In the genomic region with DNA sequence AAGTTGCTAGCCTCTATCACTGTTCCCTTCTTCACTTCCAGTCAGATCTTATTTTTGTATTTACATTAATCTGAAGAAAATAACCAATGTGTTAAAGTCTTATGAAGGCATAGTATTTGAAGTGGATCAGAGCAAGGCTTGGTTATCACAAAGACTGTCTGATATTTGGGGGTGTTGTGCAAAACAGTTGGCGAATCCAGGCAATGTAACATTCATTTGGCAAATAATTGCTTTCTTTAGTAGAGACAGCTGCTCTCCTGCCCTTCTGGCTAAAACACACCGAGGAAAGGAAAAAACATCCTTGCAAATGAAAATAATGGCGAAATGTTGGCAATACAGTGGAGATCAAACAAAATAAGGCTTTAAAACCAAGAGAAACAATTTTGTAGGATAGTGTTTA, we compare ENCODE assay signal across 17 mouse cellular contexts.
A peak's percentile ranks its signal among the peaks of the same experiment; 100 is the strongest.
DNase-seq lines count a peak whose midpoint lies in the region; ATAC-seq and TF ChIP-seq lines count a peak whose summit lies in the region.
"Had no signal": no experiment of that assay in that cellular context is flagged by ENCODE, and none has a peak within 500 bp of the region (broad histone marks: within the 10 kb centered on the region; RNA-seq: fewer than 3 reads in every experiment).

No protein-coding gene starts in this region.

- H3K9ac ChIP-seq in forebrain, embryonic 14.5 days (ENCODE audit: low read length) = no peak overlapping the region
- no peak overlapping the region for H3K9ac ChIP-seq in forebrain, embryonic 11.5 days (ENCODE audit: low read length)
- H3K9ac ChIP-seq: heart, embryonic 13.5 days had no signal

- H3K36me3 ChIP-seq in forebrain, embryonic 14.5 days (ENCODE audit: control insufficient read depth, insufficient read depth, low read length) = no peaks in the 10 kb centered on the region
- H3K36me3 ChIP-seq in forebrain, embryonic 11.5 days (ENCODE audit: control insufficient read depth, insufficient read depth, low read length) = no peaks in the 10 kb centered on the region
- H3K36me3 ChIP-seq: embryonic facial prominence, embryonic 10.5 days; heart, embryonic 13.5 days had no signal

- H3K4me3 ChIP-seq in forebrain, embryonic 14.5 days (ENCODE audit: low read depth, low read length) = no peak overlapping the region
- H3K4me3 ChIP-seq in forebrain, embryonic 11.5 days (ENCODE audit: low read depth, low read length) = no peak overlapping the region
- H3K4me3 ChIP-seq: embryonic facial prominence, embryonic 10.5 days; heart, embryonic 13.5 days had no signal

- ATAC-seq in forebrain, embryonic 14.5 days = no peak
- ATAC-seq in forebrain, embryonic 11.5 days (replicated peaks; ENCODE audit: low FRiP score) = no peak
- ATAC-seq: hindbrain, embryonic 16.5 days had no signal

- no peak overlapping the region for H3K27ac ChIP-seq in forebrain, embryonic 14.5 days (ENCODE audit: low read depth, low read length)
- no peak overlapping the region for H3K27ac ChIP-seq in forebrain, embryonic 11.5 days (ENCODE audit: low read depth, low read length)
- H3K27ac ChIP-seq: embryonic facial prominence, embryonic 10.5 days; heart, embryonic 13.5 days had no signal

- no peak overlapping the region for H3K4me2 ChIP-seq in forebrain, embryonic 14.5 days (ENCODE audit: low read length)
- H3K4me2 ChIP-seq in forebrain, embryonic 11.5 days (ENCODE audit: low read depth, low read length, severe bottlenecking) = no peak overlapping the region
- H3K4me2 ChIP-seq: heart, embryonic 13.5 days had no signal

- no peak for TF ChIP-seq CTCF in brain, embryonic 14.5 days (IDR thresholded peaks at IDR 0.05; ENCODE audit: borderline replicate concordance, extremely low read depth, insufficient read depth, insufficient read length)

- no peaks in the 10 kb centered on the region for H3K4me1 ChIP-seq in forebrain, embryonic 14.5 days (ENCODE audit: control insufficient read depth, insufficient read depth, low read length)
- H3K4me1 ChIP-seq in forebrain, embryonic 11.5 days (replicated peaks; ENCODE audit: control insufficient read depth, insufficient read depth, low read length) = no peaks in the 10 kb centered on the region
- H3K4me1 ChIP-seq: embryonic facial prominence, embryonic 10.5 days; heart, embryonic 13.5 days had no signal

- no peaks in the 10 kb centered on the region for H3K27me3 ChIP-seq in forebrain, embryonic 14.5 days (replicated peaks; ENCODE audit: control insufficient read depth, insufficient read depth, low read length)
- no peaks in the 10 kb centered on the region for H3K27me3 ChIP-seq in forebrain, embryonic 11.5 days (ENCODE audit: control insufficient read depth, insufficient read depth, low read length)
- H3K27me3 ChIP-seq: heart, embryonic 13.5 days had no signal

- WGBS in forebrain, embryonic 14.5 days = 63% methylated on average over 3 of the region's 3 CpGs
- 87% methylated on average over 3 of the region's 3 CpGs for WGBS in forebrain, embryonic 11.5 days

- TF ChIP-seq POLR2A in brain, embryonic 14.5 days (IDR thresholded peaks at IDR 0.05; ENCODE audit: borderline replicate concordance, extremely low read depth, insufficient read depth, insufficient read length, poor library complexity, severe bottlenecking) = no peak

- DNase-seq in forebrain, embryonic 14.5 days (ENCODE audit: low spot score) = peak; percentile 52
- no peak for DNase-seq in forebrain, embryonic 11.5 days (ENCODE audit: low spot score)
- peak; percentile 0 for DNase-seq in layer of hippocampus, adult 9-10 months (ENCODE audit: low spot score)
- no peak for DNase-seq in layer of hippocampus, postnatal 25 days (ENCODE audit: extremely low spot score in 1 of 2, low spot score in 1 of 2)
- DNase-seq in brain, adult 2 months (ENCODE audit: low read depth, low spot score) = peak; percentile 44
- DNase-seq in brain, embryonic 14.5 days (ENCODE audit: low read depth) = peak; percentile 65
- no peak for DNase-seq in adrenal gland, adult 18-20 months (ENCODE audit: low spot score in 2 of 2)
- DNase-seq: adrenal gland, adult 8-10 months; adrenal gland, postnatal 36 days; cerebellum, postnatal 36 days; gastrocnemius, postnatal 36 days; heart, adult 11 months; heart, postnatal 36 days; kidney, adult 18-20 months had no signal

- no peaks in the 10 kb centered on the region for H3K9me3 ChIP-seq in forebrain, embryonic 14.5 days (replicated peaks; ENCODE audit: control insufficient read depth, low read length)
- H3K9me3 ChIP-seq in forebrain, embryonic 11.5 days (ENCODE audit: control insufficient read depth, low read length) = no peaks in the 10 kb centered on the region
- H3K9me3 ChIP-seq: embryonic facial prominence, embryonic 10.5 days; heart, embryonic 13.5 days had no signal

Comparison
In these comparisons a context has a peak if more than half of its experiments do, and no peak if none do; other contexts are left out.
1. DNase-seq: peak in forebrain, embryonic 14.5 days (single experiment), layer of hippocampus, adult 9-10 months (single experiment), brain, adult 2 months (single experiment) and brain, embryonic 14.5 days (single experiment); none in forebrain, embryonic 11.5 days (single experiment), layer of hippocampus, postnatal 25 days (0 of 2) and adrenal gland, adult 18-20 months (0 of 2).